In the genomic region with DNA sequence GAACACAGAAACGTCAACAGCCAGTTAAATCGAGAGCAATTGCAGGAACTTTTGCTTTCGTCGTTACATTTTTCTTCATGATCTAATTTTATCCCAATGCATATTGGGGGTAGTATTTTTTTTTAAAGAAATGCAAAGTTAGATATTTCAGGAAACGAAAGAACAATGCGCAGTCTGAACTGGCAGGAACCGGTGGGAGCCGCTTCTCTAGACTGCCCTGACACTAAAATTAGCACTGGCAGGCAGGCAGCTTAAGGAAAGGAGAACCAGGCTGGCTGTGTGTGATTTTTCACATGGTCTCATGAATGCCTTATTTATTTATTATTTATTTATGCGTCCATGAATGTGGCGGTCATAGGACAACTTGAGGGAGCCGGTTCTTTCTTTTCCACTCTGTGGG, we compare ENCODE assay signal across 9 mouse cellular contexts. TPM values are rescaled to one million over a fixed set of nuclear protein-coding genes. Genes with fewer than 3 reads are reported as not detected.
DNase-seq lines count a peak whose midpoint lies in the region; ATAC-seq and TF ChIP-seq lines count a peak whose summit lies in the region.
"Had no signal": no experiment of that assay in that cellular context is flagged by ENCODE, and none has a peak within 500 bp of the region (broad histone marks: within the 10 kb centered on the region; RNA-seq: fewer than 3 reads in every experiment).

No protein-coding gene starts in this region.

- intact Hi-C loops in left cerebral cortex, postnatal 10 days (cut with DNase I), result no loop called here
- intact Hi-C loops in left cerebral cortex, postnatal 4 days (cut with DNase I), result no loop called here

- no peak overlapping the region; the same call in 1 of the 2 replicates for H3K27ac ChIP-seq in hindbrain, embryonic 10.5 days
- no peak overlapping the region for H3K27ac ChIP-seq in intestine, postnatal 0 days (ENCODE audit: low read depth, low read length)
- H3K27ac ChIP-seq in forebrain, embryonic 12.5 days, result no peak overlapping the region
- H3K27ac ChIP-seq: intestine, embryonic 15.5 days had no signal

- H3K27me3 ChIP-seq in hindbrain, embryonic 10.5 days (ENCODE audit: insufficient read depth, poor library complexity, severe bottlenecking), result no peaks in the 10 kb centered on the region
- no peaks in the 10 kb centered on the region for H3K27me3 ChIP-seq in intestine, postnatal 0 days (replicated peaks; ENCODE audit: control insufficient read depth, insufficient read depth, low read length)
- no peaks in the 10 kb centered on the region for H3K27me3 ChIP-seq in forebrain, embryonic 12.5 days
- H3K27me3 ChIP-seq: intestine, embryonic 15.5 days had no signal

- DNase-seq in left cerebral cortex, postnatal 10 days (ENCODE audit: extremely low spot score in 1 of 2, low spot score in 2 of 2), result peak; percentile 36 to 57
- DNase-seq in left cerebral cortex, postnatal 4 days, result no peak
- no peak for DNase-seq in hindbrain, embryonic 10.5 days (ENCODE audit: low spot score)

- no peak overlapping the region for H3K4me2 ChIP-seq in intestine, postnatal 0 days (replicated peaks; ENCODE audit: low read depth)
- H3K4me2 ChIP-seq in forebrain, embryonic 12.5 days, result no peak overlapping the region
- H3K4me2 ChIP-seq: intestine, embryonic 15.5 days had no signal

- WGBS in hindbrain, embryonic 10.5 days, result 91% methylated on average over 11 of the region's 11 CpGs
- WGBS in intestine, postnatal 0 days, result 71% methylated on average over 11 of the region's 11 CpGs
- 90% methylated on average over 11 of the region's 11 CpGs for WGBS in forebrain, embryonic 12.5 days

- no peak overlapping the region for H3K9ac ChIP-seq in intestine, postnatal 0 days (ENCODE audit: low read depth, low read length)
- no peak overlapping the region for H3K9ac ChIP-seq in forebrain, embryonic 12.5 days
- H3K9ac ChIP-seq: intestine, embryonic 15.5 days had no signal

- peaks cover 6% of the 10 kb centered on the region for H3K9me3 ChIP-seq in hindbrain, embryonic 10.5 days
- no peaks in the 10 kb centered on the region for H3K9me3 ChIP-seq in intestine, postnatal 0 days (ENCODE audit: control insufficient read depth)
- no peaks in the 10 kb centered on the region; the same call in 1 of the 2 replicates for H3K9me3 ChIP-seq in forebrain, embryonic 12.5 days
- H3K9me3 ChIP-seq: intestine, embryonic 15.5 days had no signal

- peaks cover 1% of the 10 kb centered on the region; the same call in 1 of the 2 replicates for H3K4me1 ChIP-seq in hindbrain, embryonic 10.5 days (replicated peaks)
- H3K4me1 ChIP-seq in intestine, postnatal 0 days (replicated peaks; ENCODE audit: control insufficient read depth, insufficient read depth, low read length), result no peaks in the 10 kb centered on the region
- no peaks in the 10 kb centered on the region for H3K4me1 ChIP-seq in forebrain, embryonic 12.5 days

- ATAC-seq in common myeloid progenitor, adult 5-6 weeks (replicated peaks; ENCODE audit: low read depth, poor library complexity, severe bottlenecking), result peak; percentile 73
- peak; percentile 22 to 69; a peak in 3 of 4 replicates for ATAC-seq in hematopoietic stem cell, adult 5-6 weeks (replicated peaks in 1 of 2; ENCODE audit: insufficient read depth in 1 of 2, low FRiP score in 2 of 2, low TSS enrichment in 1 of 2, low read depth in 1 of 2, poor library complexity in 2 of 2, severe bottlenecking in 2 of 2)
- peak; percentile 73 for ATAC-seq in megakaryocyte progenitor cell, adult 5-6 weeks (replicated peaks; ENCODE audit: poor library complexity)
- no peak for ATAC-seq in intestine, postnatal 0 days
- ATAC-seq in forebrain, embryonic 12.5 days (ENCODE audit: low FRiP score), result no peak
- ATAC-seq: intestine, embryonic 15.5 days had no signal

- no peak for TF ChIP-seq CTCF in intestine, postnatal 0 days (IDR thresholded peaks at IDR 0.05; ENCODE audit: low read depth)

- no peaks in the 10 kb centered on the region for H3K36me3 ChIP-seq in hindbrain, embryonic 10.5 days
- H3K36me3 ChIP-seq in intestine, postnatal 0 days (ENCODE audit: control insufficient read depth, insufficient read depth), result no peaks in the 10 kb centered on the region
- no peaks in the 10 kb centered on the region for H3K36me3 ChIP-seq in forebrain, embryonic 12.5 days (replicated peaks)
- H3K36me3 ChIP-seq: intestine, embryonic 15.5 days had no signal

- H3K4me3 ChIP-seq in hindbrain, embryonic 10.5 days, result no peak overlapping the region
- H3K4me3 ChIP-seq in intestine, postnatal 0 days (ENCODE audit: low read depth, low read length), result no peak overlapping the region
- no peak overlapping the region for H3K4me3 ChIP-seq in forebrain, embryonic 12.5 days (replicated peaks)
- H3K4me3 ChIP-seq: intestine, embryonic 15.5 days had no signal

RNA-seq across cellular contexts. Expression of a gene that starts 44.3 kb away (rescaled TPM):
- 10 to 100 TPM; 51.3 to 54.5 TPM for total RNA-seq in left cerebral cortex, postnatal 10 days (2021)
- 10 to 100 TPM; 51.7 to 55.3 TPM for total RNA-seq in left cerebral cortex, postnatal 4 days (2021)
- total RNA-seq in common myeloid progenitor, adult 5-6 weeks (2017), result 35.8 and 39.9 TPM in 2 replicates
- total RNA-seq in hematopoietic stem cell, adult 5-6 weeks (2017), result 34.3 and 36.7 TPM in 2 replicates
- total RNA-seq in megakaryocyte progenitor cell, adult 5-6 weeks (2015), result 37.8 and 39.0 TPM in 2 replicates
- 25.8 and 28.3 TPM in 2 replicates for total RNA-seq in megakaryocyte progenitor cell, adult 5-6 weeks (2017)
- 16.7 and 17.6 TPM in 2 replicates for polyA plus RNA-seq in hindbrain, embryonic 10.5 days (2016; fragmentation: Nextera tagmentation; extraction: Ambion mirVana)
- 4.9 and 5.4 TPM in 2 replicates for polyA plus RNA-seq in intestine, postnatal 0 days (2015; fragmentation: Nextera tagmentation; extraction: Ambion mirVana)
- polyA plus RNA-seq in forebrain, embryonic 12.5 days (2016; fragmentation: Nextera tagmentation; extraction: Ambion mirVana), result 21.0 and 21.8 TPM in 2 replicates

Comparison
In these comparisons a context has a peak if more than half of its experiments do, and no peak if none do; other contexts are left out.
1. DNase-seq: peak in left cerebral cortex, postnatal 10 days (2 of 2); none in left cerebral cortex, postnatal 4 days (single experiment) and hindbrain, embryonic 10.5 days (single experiment).
2. ATAC-seq: peak in common myeloid progenitor, adult 5-6 weeks (single experiment), hematopoietic stem cell, adult 5-6 weeks (2 of 2) and megakaryocyte progenitor cell, adult 5-6 weeks (single experiment); none in intestine, postnatal 0 days (single experiment) and forebrain, embryonic 12.5 days (single experiment).